Mouse (Mus musculus): ENCODE results near the gene Asic2. TPM values are rescaled to one million over a fixed set of nuclear protein-coding genes. Genes with fewer than 3 reads are reported as not detected.
A peak's percentile ranks its signal among the peaks of the same experiment; 100 is the strongest.

Asic2 gene
- total RNA-seq, 2 experiments from 2014 or later: not detected

GRCm38 (mm10) chr11:81371545-81371944 lies 596.7 kb downstream of the Asic2 start:
- no peak for ATAC-seq (replicated peaks; ENCODE audit: poor library complexity)

GRCm38 (mm10) chr11:81370426-81370810 lies 597.8 kb downstream of the Asic2 start:
- no peak for ATAC-seq (replicated peaks; ENCODE audit: poor library complexity)

GRCm38 (mm10) chr11:81369497-81370425 lies 598.5 kb downstream of the Asic2 start:
- no peak for ATAC-seq (replicated peaks; ENCODE audit: poor library complexity)

- ATAC-seq (replicated peaks; ENCODE audit: poor library complexity): no peak
Measured at GRCm38 (mm10) chr11:81364442-81364841, 603.8 kb downstream of the Asic2 start.

GRCm38 (mm10) chr11:81362461-81362860 lies 605.8 kb downstream of the Asic2 start:
- no peak for ATAC-seq (replicated peaks; ENCODE audit: poor library complexity)

- ATAC-seq (replicated peaks; ENCODE audit: poor library complexity): no peak
Measured at GRCm38 (mm10) chr11:81361040-81361439, 607.2 kb downstream of the Asic2 start.

- ATAC-seq (replicated peaks; ENCODE audit: poor library complexity): peak; percentile 42; the same call in 1 of the 2 replicates
Measured at GRCm38 (mm10) chr11:81350498-81350897, 617.8 kb downstream of the Asic2 start.

- no peak for ATAC-seq (replicated peaks; ENCODE audit: poor library complexity)
Measured at GRCm38 (mm10) chr11:81331977-81332376, 636.3 kb downstream of the Asic2 start.

- ATAC-seq (replicated peaks; ENCODE audit: poor library complexity): no peak
Measured at GRCm38 (mm10) chr11:81330982-81331381, 637.3 kb downstream of the Asic2 start.

- no peak for ATAC-seq (replicated peaks; ENCODE audit: poor library complexity)
Measured at GRCm38 (mm10) chr11:81328088-81328487, 640.2 kb downstream of the Asic2 start.

- ATAC-seq (replicated peaks; ENCODE audit: poor library complexity): no peak
Measured at GRCm38 (mm10) chr11:81323146-81323545, 645.1 kb downstream of the Asic2 start.

GRCm38 (mm10) chr11:81322466-81322865 lies 645.8 kb downstream of the Asic2 start:
- no peak for ATAC-seq (replicated peaks; ENCODE audit: poor library complexity)

- no peak for ATAC-seq (replicated peaks; ENCODE audit: poor library complexity)
Measured at GRCm38 (mm10) chr11:81290041-81290440, 678.2 kb downstream of the Asic2 start.

- ATAC-seq (replicated peaks; ENCODE audit: poor library complexity): no peak
Measured at GRCm38 (mm10) chr11:81283185-81283584, 685.1 kb downstream of the Asic2 start.

GRCm38 (mm10) chr11:81280070-81280469 lies 688.2 kb downstream of the Asic2 start:
- ATAC-seq (replicated peaks; ENCODE audit: poor library complexity): no peak

- ATAC-seq (replicated peaks; ENCODE audit: poor library complexity): no peak
Measured at GRCm38 (mm10) chr11:81277406-81277805, 690.9 kb downstream of the Asic2 start.

GRCm38 (mm10) chr11:81272677-81273418 lies 695.4 kb downstream of the Asic2 start:
- no peak for ATAC-seq (replicated peaks; ENCODE audit: poor library complexity)

GRCm38 (mm10) chr11:81271422-81271821 lies 696.8 kb downstream of the Asic2 start:
- no peak for ATAC-seq (replicated peaks; ENCODE audit: poor library complexity)

- ATAC-seq (replicated peaks; ENCODE audit: poor library complexity): no peak
Measured at GRCm38 (mm10) chr11:81270518-81270917, 697.7 kb downstream of the Asic2 start.

- no peak for ATAC-seq (replicated peaks; ENCODE audit: poor library complexity)
Measured at GRCm38 (mm10) chr11:81263757-81264156, 704.5 kb downstream of the Asic2 start.

GRCm38 (mm10) chr11:81263193-81263592 lies 705.1 kb downstream of the Asic2 start:
- ATAC-seq (replicated peaks; ENCODE audit: poor library complexity): no peak

GRCm38 (mm10) chr11:81261259-81261658 lies 707.0 kb downstream of the Asic2 start:
- ATAC-seq (replicated peaks; ENCODE audit: poor library complexity): no peak

All from megakaryocyte progenitor cell, adult 5-6 weeks (primary cell).